Comparison of ENCODE assay signal across 10 mouse cellular contexts in genomic region chr17:55971453-55971852, GRCm38 (mm10). TPM values are rescaled to one million over a fixed set of nuclear protein-coding genes. Genes with fewer than 3 reads are reported as not detected.
DNase-seq lines count a peak whose midpoint lies in the region; ATAC-seq lines count a peak whose summit lies in the region.
"Had no signal": no experiment of that assay in that cellular context is flagged by ENCODE, and none has a peak within 500 bp of the region (broad histone marks: within the 10 kb centered on the region; RNA-seq: fewer than 3 reads in every experiment).

No protein-coding gene starts in this region.

- no peaks in the 10 kb centered on the region for H3K9me3 ChIP-seq in intestine, embryonic 14.5 days (ENCODE audit: control insufficient read depth, low read length)
- no peaks in the 10 kb centered on the region for H3K9me3 ChIP-seq in intestine, embryonic 16.5 days (ENCODE audit: control insufficient read depth, low read length)
- no peaks in the 10 kb centered on the region for H3K9me3 ChIP-seq in embryonic facial prominence, embryonic 10.5 days
- no peaks in the 10 kb centered on the region for H3K9me3 ChIP-seq in forebrain, embryonic 12.5 days
- H3K9me3 ChIP-seq in limb, embryonic 15.5 days, result no peaks in the 10 kb centered on the region

- H3K4me2 ChIP-seq in intestine, embryonic 14.5 days (ENCODE audit: low read length), result peak overlapping the region; percentile 68
- no peak overlapping the region; the same call in 1 of the 2 replicates for H3K4me2 ChIP-seq in intestine, embryonic 16.5 days (ENCODE audit: low read depth, low read length)
- peak overlapping the region; percentile 84 for H3K4me2 ChIP-seq in forebrain, embryonic 12.5 days
- H3K4me2 ChIP-seq in limb, embryonic 15.5 days, result peak overlapping the region; percentile 88

- no peak for ATAC-seq in intestine, embryonic 14.5 days (replicated peaks; ENCODE audit: low FRiP score, low TSS enrichment, low read depth)
- no peak for ATAC-seq in intestine, embryonic 16.5 days
- no peak for ATAC-seq in forebrain, embryonic 12.5 days (ENCODE audit: low FRiP score)
- no peak for ATAC-seq in limb, embryonic 15.5 days (ENCODE audit: insufficient number of reproducible peaks, low FRiP score, low TSS enrichment, low read depth)

- no peak overlapping the region for H3K4me3 ChIP-seq in intestine, embryonic 14.5 days (ENCODE audit: low read depth, low read length)
- H3K4me3 ChIP-seq in intestine, embryonic 16.5 days (ENCODE audit: low read length), result no peak overlapping the region
- H3K4me3 ChIP-seq in embryonic facial prominence, embryonic 10.5 days, result peak overlapping the region; percentile 69
- peak overlapping the region; percentile 54 for H3K4me3 ChIP-seq in forebrain, embryonic 12.5 days (replicated peaks)
- peak overlapping the region; percentile 53; the same call in 1 of the 2 replicates for H3K4me3 ChIP-seq in limb, embryonic 15.5 days

- no peak overlapping the region for H3K27ac ChIP-seq in intestine, embryonic 14.5 days (ENCODE audit: low read depth)
- no peak overlapping the region for H3K27ac ChIP-seq in intestine, embryonic 16.5 days (ENCODE audit: low read length)
- peak overlapping the region; percentile 88 for H3K27ac ChIP-seq in embryonic facial prominence, embryonic 10.5 days (replicated peaks)
- H3K27ac ChIP-seq in forebrain, embryonic 12.5 days, result no peak overlapping the region
- no peak overlapping the region for H3K27ac ChIP-seq in limb, embryonic 15.5 days

- intact Hi-C loops in left cerebral cortex, postnatal 14 days (cut with DNase I), result no loop called here

- H3K9ac ChIP-seq in intestine, embryonic 14.5 days (ENCODE audit: low read length), result peak overlapping the region; percentile 41
- no peak overlapping the region for H3K9ac ChIP-seq in intestine, embryonic 16.5 days (ENCODE audit: low read depth, low read length)
- peak overlapping the region; percentile 80 for H3K9ac ChIP-seq in forebrain, embryonic 12.5 days
- H3K9ac ChIP-seq in limb, embryonic 15.5 days, result no peak overlapping the region

- H3K4me1 ChIP-seq in intestine, embryonic 14.5 days (replicated peaks; ENCODE audit: control insufficient read depth, insufficient read depth, low read length), result peaks cover 13% of the 10 kb centered on the region; the same call in 1 of the 2 replicates
- H3K4me1 ChIP-seq in intestine, embryonic 16.5 days (ENCODE audit: control insufficient read depth, insufficient read depth, low read length), result peaks cover 21% of the 10 kb centered on the region
- peaks cover 47% of the 10 kb centered on the region for H3K4me1 ChIP-seq in embryonic facial prominence, embryonic 10.5 days
- peaks cover 49% of the 10 kb centered on the region for H3K4me1 ChIP-seq in forebrain, embryonic 12.5 days
- H3K4me1 ChIP-seq in limb, embryonic 15.5 days, result peaks cover 24% of the 10 kb centered on the region

- no peak for DNase-seq in intestine, embryonic 14.5 days (ENCODE audit: low spot score)
- no peak for DNase-seq in embryonic facial prominence, embryonic 10.5 days (ENCODE audit: low spot score)
- no peak for DNase-seq in right cerebral cortex, adult 18-20 months
- DNase-seq in lung, postnatal 36 days, result no peak
- no peak for DNase-seq in left cerebral cortex, postnatal 14 days (ENCODE audit: low spot score in 2 of 2)
- DNase-seq: gastrocnemius, postnatal 14 days had no signal

- H3K27me3 ChIP-seq in intestine, embryonic 14.5 days (replicated peaks; ENCODE audit: control insufficient read depth, insufficient read depth, low read length), result peaks cover 10% of the 10 kb centered on the region; the same call in 1 of the 2 replicates
- H3K27me3 ChIP-seq in intestine, embryonic 16.5 days (replicated peaks; ENCODE audit: control insufficient read depth, insufficient read depth, low read length), result peaks cover 10% of the 10 kb centered on the region
- peaks cover 32% of the 10 kb centered on the region for H3K27me3 ChIP-seq in embryonic facial prominence, embryonic 10.5 days (replicated peaks; ENCODE audit: low read depth, poor library complexity, severe bottlenecking)
- no peaks in the 10 kb centered on the region for H3K27me3 ChIP-seq in forebrain, embryonic 12.5 days
- H3K27me3 ChIP-seq in limb, embryonic 15.5 days, result peaks cover 12% of the 10 kb centered on the region; the same call in 1 of the 2 replicates

- peaks cover 16% of the 10 kb centered on the region for H3K36me3 ChIP-seq in intestine, embryonic 14.5 days (ENCODE audit: control insufficient read depth, insufficient read depth, low read length)
- 0 out of 2 replicates have a peak, but pooled peaks cover 2% of the 10 kb centered on the region for H3K36me3 ChIP-seq in intestine, embryonic 16.5 days (ENCODE audit: control insufficient read depth, insufficient read depth, low read length)
- peaks cover 43% of the 10 kb centered on the region for H3K36me3 ChIP-seq in embryonic facial prominence, embryonic 10.5 days (replicated peaks)
- peaks cover 37% of the 10 kb centered on the region for H3K36me3 ChIP-seq in forebrain, embryonic 12.5 days (replicated peaks)
- H3K36me3 ChIP-seq in limb, embryonic 15.5 days, result peaks cover 17% of the 10 kb centered on the region

- 37% methylated on average over 22 of the region's 22 CpGs for whole genome bisulfite sequencing in intestine, embryonic 14.5 days
- WGBS in intestine, embryonic 16.5 days, result 39% methylated on average over 22 of the region's 22 CpGs
- WGBS in embryonic facial prominence, embryonic 10.5 days, result 23% methylated on average over 22 of the region's 22 CpGs
- 24% methylated on average over 22 of the region's 22 CpGs for WGBS in forebrain, embryonic 12.5 days
- WGBS in limb, embryonic 15.5 days, result 39% methylated on average over 22 of the region's 22 CpGs

RNA-seq across cellular contexts. Expression of gene Shd, which starts 1.2 kb away (rescaled TPM):
- 13.2 and 18.3 TPM in 2 replicates for polyA plus RNA-seq in intestine, embryonic 14.5 days (2014; fragmentation: Nextera tagmentation; extraction: Ambion mirVana)
- polyA plus RNA-seq in intestine, embryonic 16.5 days (2015; fragmentation: Nextera tagmentation; extraction: Ambion mirVana), result 8.6 and 9.0 TPM in 2 replicates
- 32.8 and 39.1 TPM in 2 replicates for polyA plus RNA-seq in embryonic facial prominence, embryonic 10.5 days (2016; fragmentation: Nextera tagmentation; extraction: Ambion mirVana)
- polyA plus RNA-seq in forebrain, embryonic 12.5 days (2016; fragmentation: Nextera tagmentation; extraction: Ambion mirVana), result 81.1 and 94.0 TPM in 2 replicates
- 19.9 and 21.4 TPM in 2 replicates for polyA plus RNA-seq in limb, embryonic 15.5 days (2015; fragmentation: Nextera tagmentation; extraction: Ambion mirVana)
- 10 to 100 TPM; 34.3 to 39.5 TPM for total RNA-seq in left cerebral cortex, postnatal 14 days (2021)

RNA-seq across cellular contexts. Expression of gene Yju2, which starts 12.6 kb away (rescaled TPM):
- polyA plus RNA-seq in intestine, embryonic 14.5 days (2014; fragmentation: Nextera tagmentation; extraction: Ambion mirVana), result 18.6 and 23.6 TPM in 2 replicates
- polyA plus RNA-seq in intestine, embryonic 16.5 days (2015; fragmentation: Nextera tagmentation; extraction: Ambion mirVana), result 19.7 and 21.5 TPM in 2 replicates
- polyA plus RNA-seq in embryonic facial prominence, embryonic 10.5 days (2016; fragmentation: Nextera tagmentation; extraction: Ambion mirVana), result 28.7 and 32.0 TPM in 2 replicates
- 28.0 and 29.1 TPM in 2 replicates for polyA plus RNA-seq in forebrain, embryonic 12.5 days (2016; fragmentation: Nextera tagmentation; extraction: Ambion mirVana)
- 21.7 and 22.1 TPM in 2 replicates for polyA plus RNA-seq in limb, embryonic 15.5 days (2015; fragmentation: Nextera tagmentation; extraction: Ambion mirVana)
- total RNA-seq in left cerebral cortex, postnatal 14 days (2021), result 10 to 100 TPM; 14.2 to 15.0 TPM

RNA-seq across cellular contexts. Expression of gene Fsd1, which starts 14.9 kb away (rescaled TPM):
- polyA plus RNA-seq in intestine, embryonic 14.5 days (2014; fragmentation: Nextera tagmentation; extraction: Ambion mirVana), result 16.9 and 18.8 TPM in 2 replicates
- 8.4 and 9.7 TPM in 2 replicates for polyA plus RNA-seq in intestine, embryonic 16.5 days (2015; fragmentation: Nextera tagmentation; extraction: Ambion mirVana)
- 63.3 and 69.4 TPM in 2 replicates for polyA plus RNA-seq in embryonic facial prominence, embryonic 10.5 days (2016; fragmentation: Nextera tagmentation; extraction: Ambion mirVana)
- 79.7 and 82.4 TPM in 2 replicates for polyA plus RNA-seq in forebrain, embryonic 12.5 days (2016; fragmentation: Nextera tagmentation; extraction: Ambion mirVana)
- 12.6 and 18.3 TPM in 2 replicates for polyA plus RNA-seq in limb, embryonic 15.5 days (2015; fragmentation: Nextera tagmentation; extraction: Ambion mirVana)
- 10 to 100 TPM; 89.9 to 97.3 TPM for total RNA-seq in left cerebral cortex, postnatal 14 days (2021)
- total RNA-seq: MEL had no signal

RNA-seq across cellular contexts. Expression of gene Ebi3, which starts 19.0 kb away (rescaled TPM):
- 2.5 and 2.8 TPM in 2 replicates for polyA plus RNA-seq in intestine, embryonic 14.5 days (2014; fragmentation: Nextera tagmentation; extraction: Ambion mirVana)
- 2.6 and 2.9 TPM in 2 replicates for polyA plus RNA-seq in intestine, embryonic 16.5 days (2015; fragmentation: Nextera tagmentation; extraction: Ambion mirVana)
- 0.98 and 1.4 TPM in 2 replicates for polyA plus RNA-seq in embryonic facial prominence, embryonic 10.5 days (2016; fragmentation: Nextera tagmentation; extraction: Ambion mirVana)
- 2.3 TPM in 2 replicates for polyA plus RNA-seq in forebrain, embryonic 12.5 days (2016; fragmentation: Nextera tagmentation; extraction: Ambion mirVana)
- polyA plus RNA-seq in limb, embryonic 15.5 days (2015; fragmentation: Nextera tagmentation; extraction: Ambion mirVana), result 3.3 and 3.8 TPM in 2 replicates
- total RNA-seq in left cerebral cortex, postnatal 14 days (2021), result 1 to 10 TPM; 2.0 to 3.3 TPM

RNA-seq across cellular contexts. Expression of gene Zfp119b, which starts 22.2 kb away (rescaled TPM):
- 4.2 and 5.0 TPM in 2 replicates for polyA plus RNA-seq in intestine, embryonic 14.5 days (2014; fragmentation: Nextera tagmentation; extraction: Ambion mirVana)
- polyA plus RNA-seq in intestine, embryonic 16.5 days (2015; fragmentation: Nextera tagmentation; extraction: Ambion mirVana), result 4.1 and 4.4 TPM in 2 replicates
- 4.1 and 4.7 TPM in 2 replicates for polyA plus RNA-seq in embryonic facial prominence, embryonic 10.5 days (2016; fragmentation: Nextera tagmentation; extraction: Ambion mirVana)
- polyA plus RNA-seq in forebrain, embryonic 12.5 days (2016; fragmentation: Nextera tagmentation; extraction: Ambion mirVana), result 4.8 and 5.6 TPM in 2 replicates
- 6.9 and 9.1 TPM in 2 replicates for polyA plus RNA-seq in limb, embryonic 15.5 days (2015; fragmentation: Nextera tagmentation; extraction: Ambion mirVana)
- 1 to 10 TPM; 2.9 to 3.6 TPM for total RNA-seq in left cerebral cortex, postnatal 14 days (2021)

Comparison
In these comparisons a context has a peak if more than half of its experiments do, and no peak if none do; other contexts are left out.
1. H3K9ac ChIP-seq: peak in intestine, embryonic 14.5 days (single experiment) and forebrain, embryonic 12.5 days (single experiment); none in intestine, embryonic 16.5 days (single experiment) and limb, embryonic 15.5 days (single experiment).
2. H3K4me3 ChIP-seq: peak in embryonic facial prominence, embryonic 10.5 days (single experiment), forebrain, embryonic 12.5 days (single experiment) and limb, embryonic 15.5 days (single experiment); none in intestine, embryonic 14.5 days (single experiment) and intestine, embryonic 16.5 days (single experiment).